Mouse (Mus musculus) megakaryocyte, embryonic 14.5 days (primary cell): Measurements from ENCODE around the gene Casp7.

ENCODE experiments used
- FLI1 ChIP-seq: IDR thresholded peaks from 2 replicates; pipeline ENCODE4 v1.6.1; 2012; ENCODE audit warnings: low read length, inconsistent platforms, mixed read lengths
- GATA1 ChIP-seq: IDR thresholded peaks from 3 replicates; pipeline ENCODE4 v1.6.1; 2012; ENCODE audit warnings: mixed read lengths, low read length, inconsistent platforms, borderline replicate concordance

- no peak for TF ChIP-seq GATA1
- no peak for TF ChIP-seq FLI1
Measured at GRCm38 (mm10) chr19:56418404-56418803, 21.5 kb downstream of the Casp7 start.
